25 mouse cellular contexts compared by ENCODE assay signal in the genomic region with DNA sequence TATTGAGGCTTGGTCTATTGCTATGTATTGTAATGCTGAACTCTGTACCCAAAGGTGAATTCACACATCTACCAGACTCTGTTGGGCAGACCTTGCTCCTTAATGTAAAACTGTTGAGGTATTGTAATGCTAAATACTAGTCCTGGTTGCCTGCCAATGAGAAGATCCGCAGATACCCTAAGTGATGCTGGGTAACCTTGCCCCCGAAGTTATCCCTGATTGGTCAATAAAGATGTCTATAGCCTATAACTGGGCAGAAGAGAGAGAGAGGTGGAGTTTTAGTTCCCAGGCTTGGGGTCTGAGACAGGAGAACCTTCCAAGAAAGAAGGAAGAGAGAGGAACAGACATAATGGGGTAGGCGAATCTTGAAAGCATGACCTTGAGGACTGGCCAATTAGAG.
"Had no signal": no experiment of that assay in that cellular context is flagged by ENCODE, and none has a peak within 500 bp of the region (broad histone marks: within the 10 kb centered on the region; RNA-seq: fewer than 3 reads in every experiment).

No protein-coding gene starts in this region.

- H3K4me3 ChIP-seq: heart, adult 2 months; heart, embryonic 13.5 days; heart, embryonic 15.5 days; hindbrain, embryonic 13.5 days; hindbrain, embryonic 15.5 days; layer of hippocampus, adult 2 months; left cerebral cortex, adult 2 months; limb, embryonic 10.5 days; limb, embryonic 12.5 days; liver, embryonic 13.5 days had no signal

- H3K36me3 ChIP-seq: heart, embryonic 15.5 days; hindbrain, embryonic 13.5 days; hindbrain, embryonic 15.5 days had no signal

- DNase-seq: gastrocnemius, postnatal 14 days; gastrocnemius, postnatal 36 days; heart, adult 11 months; heart, adult 2 months; heart, postnatal 14 days; heart, postnatal 36 days; kidney, adult 18-20 months; kidney, adult 8-10 months; kidney, postnatal 10 days; kidney, postnatal 25 days; kidney, postnatal 4 days; liver; liver, embryonic 13.5 days had no signal

- ATAC-seq: hindbrain, postnatal 0 days; intestine, postnatal 0 days had no signal

- H3K27ac ChIP-seq: heart, adult 2 months; heart, embryonic 13.5 days; heart, embryonic 15.5 days; hindbrain, embryonic 13.5 days; hindbrain, embryonic 15.5 days; hindbrain, postnatal 0 days; layer of hippocampus, adult 2 months; left cerebral cortex, adult 2 months; limb, embryonic 10.5 days; limb, embryonic 12.5 days; liver, embryonic 13.5 days had no signal

- H3K27me3 ChIP-seq: heart, embryonic 13.5 days; heart, embryonic 15.5 days; hindbrain, embryonic 13.5 days; hindbrain, embryonic 15.5 days; limb, embryonic 12.5 days; liver, embryonic 13.5 days had no signal

- H3K4me2 ChIP-seq: heart, embryonic 11.5 days; heart, embryonic 13.5 days; heart, embryonic 15.5 days; hindbrain, embryonic 13.5 days; hindbrain, embryonic 15.5 days; limb, embryonic 12.5 days; liver, embryonic 11.5 days; liver, embryonic 13.5 days had no signal

- H3K9me3 ChIP-seq: heart, embryonic 13.5 days; heart, embryonic 15.5 days; hindbrain, embryonic 13.5 days; hindbrain, embryonic 15.5 days; limb, embryonic 10.5 days; limb, embryonic 12.5 days; liver, embryonic 13.5 days had no signal

- H3K9ac ChIP-seq: heart, embryonic 13.5 days; heart, embryonic 15.5 days; hindbrain, embryonic 13.5 days; hindbrain, embryonic 15.5 days; limb, embryonic 12.5 days; liver, embryonic 13.5 days had no signal
